Mouse (Mus musculus) midbrain, embryonic 13.5 days (tissue): ENCODE data around the gene Calm3. TPM values are rescaled to one million over a fixed set of nuclear protein-coding genes. Genes with fewer than 3 reads are reported as not detected.

ENCODE experiments used
- ATAC-seq: fragments of 200-750 bp; cut with Nextera tagmentation; 2 replicates; pipeline ENCODE4 v1.8.0; 2017; ENCODE audit warnings: mild to moderate bottlenecking, moderate TSS enrichment, moderate library complexity
- H3K27ac ChIP-seq: fragments of 300-500 bp; sonication (generic); 2 replicates; pipeline ENCODE4 v1.5.1; 2015; ENCODE audit warnings: inconsistent platforms, mild to moderate bottlenecking, moderate library complexity
- H3K27me3 ChIP-seq: fragments of 300-500 bp; sonication (generic); 2 replicates; pipeline ENCODE4 v1.6.1; 2015; ENCODE audit warnings: mild to moderate bottlenecking, inconsistent platforms
- H3K36me3 ChIP-seq: fragments of 300-500 bp; sonication (generic); 2 replicates; pipeline ENCODE4 v1.6.1; 2015; ENCODE audit warnings: mild to moderate bottlenecking, inconsistent platforms
- H3K4me1 ChIP-seq: fragments of 300-500 bp; sonication (generic); replicated peaks from 2 replicates; pipeline ENCODE4 v1.6.1; 2015; ENCODE audit warnings: inconsistent platforms
- H3K4me2 ChIP-seq: fragments of 300-500 bp; sonication (generic); replicated peaks from 2 replicates; pipeline ENCODE4 v1.6.1; 2015; ENCODE audit warnings: moderate library complexity, mild to moderate bottlenecking, inconsistent platforms
- H3K4me3 ChIP-seq: fragments of 300-500 bp; sonication (generic); replicated peaks from 2 replicates; pipeline ENCODE4 v1.5.1; 2015; ENCODE audit warnings: mild to moderate bottlenecking, inconsistent platforms
- H3K9ac ChIP-seq: fragments of 300-500 bp; sonication (generic); replicated peaks from 2 replicates; pipeline ENCODE4 v1.6.1; 2015; ENCODE audit warnings: mild to moderate bottlenecking, inconsistent platforms
- H3K9me3 ChIP-seq: fragments of 300-500 bp; sonication (generic); 2 replicates; pipeline ENCODE4 v1.6.1; 2016; ENCODE audit warnings: mild to moderate bottlenecking, inconsistent platforms
- WGBS: fragments of 180-500 bp; shearing (Covaris S2); methylation state at CpG from one replicate; pipeline ENCODE4 v1.1.7; 2015; 5-methylcytosine and 5-hydroxymethylcytosine counted together
- polyA plus RNA-seq: library from polyadenylated mRNA; unstranded; fragments of >200 nt; fragmentation: Nextera tagmentation; extraction: Ambion mirVana; gene quantifications from 2 replicates; pipeline ENCODE4 v1.2.1, GENCODE M21; 2015

The Calm3 gene
- polyA plus RNA-seq, 1 experiment from 2014 or later: 297 TPM

- H3K9ac ChIP-seq: peak overlapping the region; percentile 57
- H3K4me3 ChIP-seq: peak overlapping the region; percentile 15
- ATAC-seq: no peak
- peak overlapping the region; percentile 85 for H3K4me2 ChIP-seq
- H3K27me3 ChIP-seq: no peaks in the 10 kb centered on the region
- peaks cover 64% of the 10 kb centered on the region for H3K36me3 ChIP-seq
- no peaks in the 10 kb centered on the region for H3K9me3 ChIP-seq
- 83% methylated on average over 13 of the region's 13 CpGs for WGBS
- H3K4me1 ChIP-seq: peaks cover 58% of the 10 kb centered on the region
- peak overlapping the region; percentile 22; the same call in 1 of the 2 replicates for H3K27ac ChIP-seq
Measured at GRCm38 (mm10) chr7:16919395-16920149, 4.3 kb downstream of the Calm3 start.

DNA sequence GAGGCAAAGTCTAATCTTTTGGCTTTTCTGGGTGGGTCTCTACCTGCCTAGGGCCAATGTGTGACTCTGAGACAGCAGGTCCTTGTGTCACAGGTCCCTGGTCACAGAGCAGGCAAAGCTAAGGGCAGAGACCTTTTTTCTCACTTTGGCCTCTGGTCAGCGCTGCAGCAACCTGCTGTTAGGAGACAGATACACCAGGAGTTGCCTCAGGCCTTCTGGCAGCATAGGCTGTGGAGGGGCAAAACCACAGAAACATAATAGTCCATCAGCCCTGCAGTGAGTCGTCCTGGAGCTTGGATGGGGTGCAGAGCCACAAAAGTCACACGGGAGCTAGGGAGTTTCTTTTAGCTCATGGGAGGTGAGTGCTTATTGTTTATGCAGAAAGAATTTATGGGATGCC, 5.2 kb downstream of the Calm3 start:
- no peak overlapping the region for H3K4me2 ChIP-seq
- no peak overlapping the region for H3K9ac ChIP-seq
- 75% methylated on average over 3 of the region's 3 CpGs for WGBS
- peaks cover 68% of the 10 kb centered on the region for H3K36me3 ChIP-seq
- peaks cover 57% of the 10 kb centered on the region for H3K4me1 ChIP-seq
- no peaks in the 10 kb centered on the region for H3K9me3 ChIP-seq
- H3K27me3 ChIP-seq: no peaks in the 10 kb centered on the region
- ATAC-seq: no peak
- no peak overlapping the region for H3K4me3 ChIP-seq
- peak overlapping the region; percentile 19; the same call in 1 of the 2 replicates for H3K27ac ChIP-seq

DNA sequence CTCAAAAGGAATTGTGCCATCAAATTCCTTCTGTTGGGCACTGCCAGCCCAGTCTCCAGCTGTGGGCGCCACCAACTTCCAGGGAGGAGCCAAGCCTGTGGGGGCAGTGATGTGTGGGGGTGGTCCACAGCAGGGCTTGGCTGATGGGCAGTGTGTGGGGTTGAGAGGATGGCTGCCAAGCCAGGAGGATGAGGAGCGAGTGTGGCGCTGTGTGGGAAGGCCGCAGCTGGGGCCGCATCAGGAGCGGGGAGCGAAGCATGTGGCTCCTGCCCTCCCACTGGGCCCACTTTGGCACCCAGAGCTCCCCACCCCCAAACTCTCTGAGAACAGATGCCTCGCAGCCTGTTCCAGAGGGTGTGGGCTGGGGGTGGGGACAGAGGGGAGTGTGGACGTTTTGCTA, 5.9 kb downstream of the Calm3 start:
- H3K4me1 ChIP-seq: peaks cover 56% of the 10 kb centered on the region

GRCm38 (mm10) chr7:16917447-16917846, 6.5 kb downstream of the Calm3 start:
- no peaks in the 10 kb centered on the region for H3K9me3 ChIP-seq
- no peak for ATAC-seq
- WGBS: 89% methylated on average over 11 of the region's 11 CpGs
- no peak overlapping the region; the same call in 1 of the 2 replicates for H3K27ac ChIP-seq
- peaks cover 73% of the 10 kb centered on the region for H3K36me3 ChIP-seq
- no peak overlapping the region for H3K9ac ChIP-seq
- peaks cover 51% of the 10 kb centered on the region for H3K4me1 ChIP-seq
- H3K4me2 ChIP-seq: no peak overlapping the region
- no peak overlapping the region for H3K4me3 ChIP-seq
- no peaks in the 10 kb centered on the region for H3K27me3 ChIP-seq

More for the DNA sequence above, 5.9 kb downstream of the Calm3 start:
- WGBS: 85% methylated on average over 9 of the region's 9 CpGs
- Histone ChIP-seq H3K36me3 (peaks cover 72% of the 10 kb centered on the region), H3K9me3 (no peaks in the 10 kb centered on the region), H3K4me3 (no peak overlapping the region), H3K27ac (peak overlapping the region; percentile 19; the same call in 1 of the 2 replicates), H3K4me2 (no peak overlapping the region), H3K9ac (no peak overlapping the region), H3K27me3 (no peaks in the 10 kb centered on the region)
- no peak for ATAC-seq

GRCm38 (mm10) chr7:16916342-16917265, 7.3 kb downstream of the Calm3 start:
- H3K4me2 ChIP-seq: no peak overlapping the region
- no peak for ATAC-seq
- H3K4me1 ChIP-seq: peaks cover 42% of the 10 kb centered on the region
- H3K27me3 ChIP-seq: no peaks in the 10 kb centered on the region
- peaks cover 73% of the 10 kb centered on the region for H3K36me3 ChIP-seq
- H3K9ac ChIP-seq: no peak overlapping the region; the same call in 1 of the 2 replicates
- no peaks in the 10 kb centered on the region for H3K9me3 ChIP-seq
- 87% methylated on average over 29 of the region's 30 CpGs for WGBS
- no peak overlapping the region for H3K4me3 ChIP-seq
- no peak overlapping the region for H3K27ac ChIP-seq

- 93% methylated on average over 32 of the region's 32 CpGs for WGBS
Measured at GRCm38 (mm10) chr7:16915461-16916340, 8.2 kb downstream of the Calm3 start.

GRCm38 (mm10) chr7:16914453-16915343, 9.2 kb downstream of the Calm3 start:
- Histone ChIP-seq H3K4me3 (no peak overlapping the region), H3K4me1 (peaks cover 23% of the 10 kb centered on the region), H3K9ac (no peak overlapping the region), H3K36me3 (peaks cover 60% of the 10 kb centered on the region), H3K27me3 (no peaks in the 10 kb centered on the region), H3K27ac (0 out of 2 replicates have a peak overlapping the region, but pooled peaks have one; percentile 12), H3K4me2 (no peak overlapping the region), H3K9me3 (no peaks in the 10 kb centered on the region)
- WGBS: 86% methylated on average over 18 of the region's 18 CpGs
- ATAC-seq: no peak

More at GRCm38 (mm10) chr7:16915461-16916340, 8.2 kb downstream of the Calm3 start:
- Histone ChIP-seq H3K4me3 (no peak overlapping the region), H3K9ac (no peak overlapping the region), H3K9me3 (no peaks in the 10 kb centered on the region), H3K4me2 (no peak overlapping the region), H3K27ac (no peak overlapping the region), H3K4me1 (peaks cover 33% of the 10 kb centered on the region), H3K36me3 (peaks cover 67% of the 10 kb centered on the region), H3K27me3 (no peaks in the 10 kb centered on the region)
- ATAC-seq: no peak

- Histone ChIP-seq H3K27ac (no peak overlapping the region), H3K36me3 (peaks cover 52% of the 10 kb centered on the region), H3K4me1 (peaks cover 17% of the 10 kb centered on the region), H3K9ac (no peak overlapping the region), H3K4me2 (no peak overlapping the region), H3K27me3 (0 out of 2 replicates have a peak, but pooled peaks cover under 1% of the 10 kb centered on the region), H3K4me3 (no peak overlapping the region), H3K9me3 (no peaks in the 10 kb centered on the region)
- 41% methylated on average over 10 of the region's 10 CpGs for WGBS
- peak; percentile 69 for ATAC-seq
Measured at GRCm38 (mm10) chr7:16913806-16914452, 10.0 kb downstream of the Calm3 start.

DNA sequence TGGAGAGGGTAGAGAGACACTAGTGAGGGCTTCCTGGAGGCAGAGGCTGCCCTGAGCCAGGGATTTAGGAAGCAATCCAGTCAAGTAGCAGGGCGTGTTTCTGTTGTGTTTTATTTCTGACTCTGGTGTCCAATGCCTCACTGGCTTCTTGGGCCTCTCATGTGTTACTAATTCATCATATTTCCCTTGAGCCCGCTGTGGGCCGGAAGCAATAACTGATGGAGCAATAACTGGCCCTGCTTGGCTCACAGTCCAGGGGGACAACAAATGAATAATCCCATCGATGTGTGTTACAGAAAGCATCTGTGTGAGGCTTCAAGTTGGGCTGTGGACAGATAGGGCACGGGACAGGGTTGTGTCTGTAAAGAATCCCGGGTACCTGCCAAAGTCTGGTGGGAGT, 11.6 kb downstream of the Calm3 start:
- Histone ChIP-seq H3K9ac (0 out of 2 replicates have a peak overlapping the region, but pooled peaks have one; percentile 14), H3K9me3 (no peaks in the 10 kb centered on the region), H3K27ac (no peak overlapping the region), H3K4me3 (no peak overlapping the region), H3K4me2 (no peak overlapping the region), H3K4me1 (peaks cover 8% of the 10 kb centered on the region), H3K27me3 (0 out of 2 replicates have a peak, but pooled peaks cover 3% of the 10 kb centered on the region), H3K36me3 (peaks cover 37% of the 10 kb centered on the region)
- no peak for ATAC-seq
- 65% methylated on average over 6 of the region's 6 CpGs for WGBS

- Histone ChIP-seq H3K4me1 (peaks cover 12% of the 10 kb centered on the region), H3K9me3 (no peaks in the 10 kb centered on the region), H3K4me2 (no peak overlapping the region), H3K27ac (no peak overlapping the region), H3K27me3 (0 out of 2 replicates have a peak, but pooled peaks cover 3% of the 10 kb centered on the region), H3K9ac (no peak overlapping the region), H3K36me3 (peaks cover 32% of the 10 kb centered on the region), H3K4me3 (no peak overlapping the region)
- no peak for ATAC-seq
- 95% methylated on average over 3 of the region's 3 CpGs for WGBS
Measured at GRCm38 (mm10) chr7:16911904-16912303, 12.0 kb downstream of the Calm3 start.
